Mouse (Mus musculus): ENCODE data around the gene Dus4l.

Gene Dus4l

GRCm38 (mm10) chr12:31594296-31594695, 60.3 kb downstream of the Dus4l start:
- in situ Hi-C loops (cut with MboI, MseI), result no loop called here

GRCm38 (mm10) chr12:31592011-31592410, 62.6 kb downstream of the Dus4l start:
- in situ Hi-C loops (cut with MboI, MseI), result no loop called here

Measured in regulatory T cell (primary cell).